Mouse (Mus musculus): ENCODE data around the gene Ing2.

- TF ChIP-seq CTCF (IDR thresholded peaks at IDR 0.05; ENCODE audit: insufficient read depth, low read depth, low read length) (no peak), POLR2A (IDR thresholded peaks at IDR 0.05; ENCODE audit: insufficient read depth, low read depth, low read length) (no peak)
These were observed 39.3 kb downstream of the Ing2 start for GRCm38 (mm10) chr8:47636032-47636431.
